Mouse (Mus musculus) MEL-GATA-1-ER (cell line): ENCODE measurements around the gene Sass6.
"Not testable (repeated sequence)": the region's sequence is repeated elsewhere in the genome, so short reads cannot be mapped to it uniquely, and the experiment has no call there.

Experiments used
- DNase-seq: peaks from one replicate; pipeline ENCODE4 v3.0.0-alpha.2; 2012; ENCODE audit warnings: low read depth; ENCODE audit errors: extremely low read depth

The Sass6 gene

GRCm38 (mm10) chr3:116631459-116631858 is 36.7 kb downstream of the Sass6 start:
- DNase-seq, result no peak

DNA sequence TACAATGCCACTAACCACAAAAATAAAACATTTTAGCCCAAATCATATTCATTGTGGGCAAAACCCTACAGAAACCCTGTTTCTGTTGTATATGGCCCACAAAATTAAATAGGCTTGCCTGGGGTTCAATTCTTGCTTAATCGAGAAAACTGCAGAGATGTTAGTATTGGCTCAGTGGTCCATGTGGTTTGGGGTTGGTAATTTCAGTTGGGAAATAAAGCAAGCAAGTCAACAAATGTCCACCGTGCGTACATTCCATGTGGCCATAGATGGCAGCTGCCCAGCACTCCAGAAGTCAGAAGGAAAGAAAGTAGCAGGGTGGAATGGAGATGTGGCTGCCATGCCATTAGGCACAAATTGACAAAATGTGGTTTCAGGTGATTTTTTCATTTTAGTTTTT is 38.2 kb downstream of the Sass6 start:
- DNase-seq, result no peak

GRCm38 (mm10) chr3:116634091-116634490 is 39.3 kb downstream of the Sass6 start:
- no peak for DNase-seq

DNA sequence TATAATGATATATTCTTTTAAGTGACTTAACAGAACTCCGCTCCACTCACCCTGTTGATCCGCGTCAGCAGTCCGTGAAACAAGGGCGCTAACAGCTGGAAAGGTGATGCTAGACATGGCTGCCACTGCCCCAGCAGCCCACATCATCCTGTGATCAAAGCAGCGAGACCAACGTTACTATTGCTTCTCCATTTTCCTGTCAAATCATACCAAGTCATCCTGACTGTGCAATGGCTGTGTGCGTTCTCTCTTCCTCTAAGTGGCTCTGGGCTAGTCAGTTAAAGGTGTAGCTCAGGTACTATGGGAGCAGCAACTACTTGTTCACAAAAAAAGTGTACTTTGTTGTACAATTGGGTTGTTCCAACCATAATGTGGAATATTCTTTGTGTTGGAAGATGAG is 40.1 kb downstream of the Sass6 start:
- no peak for DNase-seq

GRCm38 (mm10) chr3:116635799-116636198 is 41.0 kb downstream of the Sass6 start:
- no peak for DNase-seq

DNA sequence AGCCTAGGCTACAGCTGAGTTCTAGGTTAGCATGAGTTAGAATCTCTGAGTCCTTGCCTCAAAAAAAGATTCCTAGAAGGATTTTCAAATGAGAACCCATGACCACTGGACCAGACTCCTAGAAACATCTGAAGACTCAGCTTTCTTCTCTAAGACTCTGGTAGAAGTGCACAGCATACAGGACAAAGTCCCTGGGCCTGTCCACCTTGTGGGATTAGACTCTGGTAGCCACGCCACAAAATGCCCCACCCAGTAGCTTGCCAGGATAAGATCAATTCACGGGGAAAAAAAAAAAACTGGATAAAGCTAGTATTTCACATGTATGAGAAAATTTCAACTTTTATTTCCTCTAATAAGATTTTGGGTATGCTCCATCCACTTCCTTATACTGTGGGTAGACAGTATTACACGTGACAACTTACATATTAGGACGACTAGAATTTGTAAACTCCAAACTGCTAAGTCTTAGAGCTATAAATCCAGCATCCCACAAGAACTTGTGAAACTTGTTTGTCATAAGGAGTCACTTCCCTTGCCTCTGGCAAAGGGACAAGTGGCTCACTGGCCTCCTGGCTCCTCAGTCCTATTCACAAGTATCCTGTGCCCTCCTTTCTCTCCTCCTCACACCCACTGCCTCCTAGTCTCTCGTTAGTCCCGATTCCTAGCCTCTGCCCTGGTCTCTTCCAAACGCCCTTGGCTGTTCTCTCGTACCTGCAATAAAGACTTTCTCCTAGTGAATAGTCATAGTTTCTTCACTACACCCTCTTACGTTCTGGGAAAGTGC is 43.1 kb downstream of the Sass6 start:
- DNase-seq, result no peak

DNA sequence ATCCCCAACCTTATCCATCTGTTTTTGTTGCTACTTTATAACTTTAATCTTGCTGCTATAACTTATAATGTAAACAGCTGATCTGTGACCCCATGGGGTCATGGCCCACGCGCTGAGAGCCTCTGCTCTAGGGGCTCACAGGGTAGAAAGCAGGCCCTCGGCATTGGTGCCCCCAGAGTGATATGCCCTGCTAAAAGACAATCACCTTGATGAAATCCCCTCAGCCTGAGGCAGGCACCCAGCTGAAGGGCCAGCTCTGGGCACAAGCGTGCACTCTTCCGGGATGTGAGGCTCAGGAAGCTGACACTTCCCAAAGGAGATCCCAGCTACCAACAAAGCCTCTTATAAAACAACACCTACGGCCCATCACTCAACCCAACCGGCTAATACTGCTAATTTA is 43.8 kb downstream of the Sass6 start:
- no peak for DNase-seq

- DNase-seq, result peak; percentile 24
These were observed 45.2 kb downstream of the Sass6 start for GRCm38 (mm10) chr3:116640024-116640423.

DNA sequence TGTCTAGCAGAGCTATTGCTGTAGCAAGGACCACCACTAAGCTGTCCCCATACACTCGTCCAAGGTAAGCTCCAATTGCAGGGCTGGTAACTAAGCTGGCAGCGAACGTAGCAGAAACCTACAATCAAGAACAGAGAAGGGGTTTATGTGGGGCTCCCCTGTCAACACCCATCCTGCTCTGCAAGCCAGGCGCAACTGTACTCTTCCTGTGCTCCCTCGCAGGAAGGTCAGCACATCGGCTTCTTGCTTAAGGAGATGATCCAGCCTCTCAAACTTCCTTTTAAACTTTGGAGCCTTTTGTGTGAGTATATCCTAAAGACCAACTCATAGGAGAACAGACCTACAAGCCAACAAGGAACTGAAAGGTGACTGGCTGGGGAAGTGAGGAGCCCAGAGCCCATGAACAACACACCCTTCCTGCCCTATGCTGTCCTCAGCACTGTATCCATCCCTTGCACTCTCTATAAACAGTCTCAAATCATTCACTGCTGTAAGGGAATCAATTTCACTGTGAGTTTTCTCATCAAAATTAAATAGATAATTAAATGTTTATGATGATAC is 47.1 kb downstream of the Sass6 start:
- DNase-seq, result no peak

GRCm38 (mm10) chr3:116642373-116642772 is 47.6 kb downstream of the Sass6 start:
- DNase-seq, result no peak

DNA sequence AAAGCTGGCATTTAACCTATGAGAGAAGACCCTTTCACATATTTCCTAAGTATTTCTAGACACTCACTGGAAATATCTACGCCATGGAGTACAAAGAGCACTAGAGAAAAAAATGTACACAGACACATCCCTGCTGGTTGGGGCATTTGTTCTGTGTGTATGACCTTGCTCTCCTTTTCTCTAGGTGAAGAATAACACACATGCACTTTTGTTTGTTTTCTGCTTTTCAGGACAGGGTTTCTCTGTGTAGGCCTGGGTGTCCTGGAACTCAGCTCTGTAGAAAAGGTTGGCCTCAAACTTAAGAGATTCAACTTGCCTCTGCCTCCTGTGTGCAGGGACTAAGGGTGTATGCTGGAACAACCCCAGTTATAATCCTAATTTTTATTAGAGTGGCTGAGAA is 51.6 kb downstream of the Sass6 start:
- DNase-seq, result no peak

DNA sequence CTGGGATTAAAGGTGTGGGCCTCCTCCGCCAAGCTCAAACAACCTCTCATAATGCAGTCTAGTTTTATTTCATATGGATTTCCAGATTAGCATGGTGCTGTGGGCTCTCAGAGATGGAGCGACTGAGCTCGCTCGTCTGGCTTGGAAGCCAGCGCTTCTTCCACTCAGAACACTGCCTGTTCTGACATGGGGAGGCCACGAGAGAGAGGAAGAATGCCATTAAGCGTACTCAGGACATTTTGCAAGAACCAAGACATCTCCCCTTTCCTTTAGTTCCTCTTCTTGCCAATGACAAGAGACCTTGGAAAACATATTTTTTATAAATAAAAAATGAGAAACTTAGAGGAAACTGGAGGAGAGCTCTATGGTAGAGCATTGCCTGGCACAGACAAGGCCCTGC is 54.0 kb downstream of the Sass6 start:
- DNase-seq, result no peak

DNA sequence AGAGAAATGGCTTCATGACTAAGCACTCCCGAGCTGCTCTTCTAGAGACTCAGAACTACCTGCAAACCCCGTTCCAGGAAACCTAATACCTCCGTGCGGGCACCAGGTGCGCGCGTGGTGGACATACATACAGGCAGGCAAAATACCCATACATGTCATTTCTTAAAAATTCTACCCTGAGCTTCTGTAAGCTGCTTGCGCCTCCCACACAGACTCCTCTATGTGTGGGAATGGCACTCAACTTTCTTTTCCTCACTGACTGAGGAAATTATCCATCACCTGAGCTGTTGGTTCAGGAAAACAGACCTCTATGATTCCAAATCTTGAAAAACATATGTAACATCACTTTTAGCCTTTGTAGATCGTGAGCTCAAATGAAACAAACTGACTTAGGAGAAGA is 55.9 kb downstream of the Sass6 start:
- no peak for DNase-seq

DNA sequence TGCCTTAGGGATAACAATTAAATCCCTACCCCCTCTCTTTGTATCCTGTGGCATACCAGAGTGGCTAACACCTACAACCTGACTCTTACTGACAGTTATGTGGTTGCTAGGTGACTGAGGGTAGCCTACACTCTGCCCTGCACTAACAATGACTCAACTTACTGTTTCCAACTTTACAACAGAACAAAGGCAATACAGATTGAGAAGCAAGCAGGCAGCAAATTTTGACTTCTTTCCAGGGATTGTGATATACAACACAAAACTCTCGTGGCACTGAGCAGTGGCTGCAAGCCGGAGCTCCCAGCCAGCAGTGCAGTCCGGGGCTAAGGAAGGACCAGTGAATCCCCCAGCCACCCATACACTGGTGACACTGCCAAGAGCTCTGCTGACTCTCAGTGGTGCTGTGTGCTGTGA is 57.3 kb downstream of the Sass6 start:
- no peak for DNase-seq

DNA sequence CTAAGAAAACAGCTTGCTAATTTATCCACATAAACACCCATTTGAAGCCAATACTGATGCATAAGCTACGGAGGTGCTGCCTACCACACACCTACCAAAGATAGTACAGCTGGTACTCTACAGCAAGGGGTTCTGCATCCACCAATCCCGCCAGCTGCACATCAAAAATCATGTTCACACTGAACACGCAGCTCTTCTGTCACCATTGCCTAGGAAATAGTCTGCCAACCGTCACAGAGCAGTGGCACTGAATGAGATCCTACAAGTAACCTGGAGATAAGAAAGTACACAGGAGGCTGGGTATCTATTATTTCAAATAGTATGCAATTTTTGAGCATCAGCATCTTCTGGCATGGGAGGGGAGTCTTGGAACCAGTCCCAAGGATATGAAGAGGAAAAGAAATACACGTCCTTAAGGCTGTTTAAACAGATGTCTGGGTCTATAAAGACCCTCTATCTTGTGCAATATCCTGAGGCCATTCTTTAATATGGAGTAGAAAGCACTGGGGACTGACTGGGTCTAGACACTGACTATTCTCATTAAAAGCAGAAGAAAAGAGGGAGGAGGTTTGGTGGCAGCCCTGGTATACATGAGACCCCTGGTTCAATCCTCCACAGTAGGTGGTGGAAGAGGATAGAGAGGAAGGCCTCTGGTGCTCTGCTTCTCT is 58.6 kb downstream of the Sass6 start:
- DNase-seq, result no peak

GRCm38 (mm10) chr3:116654051-116654450 is 59.3 kb downstream of the Sass6 start:
- DNase-seq, result not testable (repeated sequence)

DNA sequence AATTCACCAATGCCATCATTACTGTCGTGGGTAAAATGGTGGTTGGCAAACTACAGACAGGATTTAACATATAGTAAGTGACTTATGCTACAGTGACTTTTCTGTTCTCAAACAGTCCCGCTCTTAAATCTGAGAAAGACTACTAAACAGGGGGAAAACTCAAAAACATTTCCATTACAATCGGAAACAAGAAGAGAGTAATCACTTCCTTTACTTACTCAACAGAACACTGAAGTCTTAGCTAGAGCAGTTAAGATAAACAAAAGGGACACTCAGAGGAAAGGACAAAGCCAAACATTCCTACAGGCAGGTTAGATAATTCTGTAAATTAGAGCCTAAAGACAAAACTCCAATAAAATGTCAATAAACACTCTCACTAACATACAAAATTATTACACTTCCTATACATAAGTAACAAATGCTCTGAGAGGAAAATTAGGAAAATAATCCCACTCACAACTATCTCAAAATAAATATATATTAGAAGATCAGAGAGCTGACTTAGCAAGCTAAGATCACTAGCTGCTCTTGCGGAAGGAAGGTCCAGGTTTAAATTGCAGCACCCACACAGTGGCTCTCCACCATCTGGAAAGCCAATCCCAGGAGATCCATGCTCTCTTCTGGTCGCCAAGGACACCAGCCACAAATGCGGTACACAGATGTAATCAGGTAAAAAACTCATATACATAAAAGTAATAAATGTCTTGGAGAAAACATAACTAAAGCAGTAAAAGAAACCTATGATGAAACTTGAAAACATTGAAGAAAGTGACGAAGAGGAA is 61.6 kb downstream of the Sass6 start:
- DNase-seq, result no peak

GRCm38 (mm10) chr3:116658928-116659565 is 64.3 kb downstream of the Sass6 start:
- DNase-seq, result no peak

- no peak for DNase-seq
These were observed 65.2 kb downstream of the Sass6 start for GRCm38 (mm10) chr3:116659856-116660430.

- DNase-seq, result peak; percentile 41
These were observed 66.6 kb downstream of the Sass6 start for GRCm38 (mm10) chr3:116661288-116661869.
